Mouse (Mus musculus) urinary bladder, postnatal 10 days (tissue): ENCODE results near the gene Tas2r122.
"Not testable (repeated sequence)": the region's sequence is repeated elsewhere in the genome, so short reads cannot be mapped to it uniquely, and the experiment has no call there.

Source experiments
- DNase-seq: peaks from one replicate; pipeline ENCODE4 v3.0.0; 2022; ENCODE audit warnings: low spot score

Gene Tas2r122

DNA sequence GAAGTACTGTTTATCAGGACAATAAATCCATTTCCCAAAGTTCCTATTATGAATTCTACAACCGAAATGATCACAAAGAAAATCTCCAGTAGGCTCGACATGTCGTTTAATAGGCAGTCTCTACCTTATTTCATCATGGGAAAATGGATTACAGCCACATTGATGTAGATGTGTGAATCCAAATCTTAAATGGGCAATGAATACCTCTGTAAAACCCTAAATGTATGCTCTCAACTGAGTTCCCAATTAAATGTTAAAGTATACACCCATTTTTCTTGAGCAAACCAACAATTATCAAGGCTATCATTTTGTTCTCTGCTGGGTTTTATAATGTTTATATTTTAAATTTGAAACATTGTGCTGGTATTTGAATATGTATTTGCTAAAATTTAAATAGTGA is at the start of gene Tas2r122:
TSS of gene Tas2r122 (minus strand) at position 101 of the 400 bp plus-strand sequence.
- DNase-seq: no peak

DNA sequence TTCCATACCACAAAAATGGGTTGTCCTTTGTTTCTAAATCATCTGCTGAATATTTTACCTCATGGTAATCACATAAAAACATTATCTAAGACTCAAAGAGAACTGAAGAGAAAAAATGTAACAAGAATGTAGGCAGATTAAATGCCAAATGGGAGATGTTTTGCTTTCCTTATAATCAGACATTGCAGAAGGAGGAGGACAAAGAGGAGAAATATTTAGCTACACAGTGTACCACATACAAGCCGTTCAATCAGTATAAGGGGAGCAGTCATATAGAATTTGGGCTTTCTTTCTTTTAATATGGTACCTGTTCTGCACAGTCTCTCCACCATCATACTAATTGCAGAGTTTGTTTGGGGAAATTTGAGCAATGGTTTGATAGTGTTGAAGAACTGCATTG is 42.7 kb upstream of the Tas2r122 start, which contains the start of gene Tas2r124:
TSS of gene Tas2r124 (plus strand) at position 301 of the 400 bp plus-strand sequence.
- no peak for DNase-seq

DNA sequence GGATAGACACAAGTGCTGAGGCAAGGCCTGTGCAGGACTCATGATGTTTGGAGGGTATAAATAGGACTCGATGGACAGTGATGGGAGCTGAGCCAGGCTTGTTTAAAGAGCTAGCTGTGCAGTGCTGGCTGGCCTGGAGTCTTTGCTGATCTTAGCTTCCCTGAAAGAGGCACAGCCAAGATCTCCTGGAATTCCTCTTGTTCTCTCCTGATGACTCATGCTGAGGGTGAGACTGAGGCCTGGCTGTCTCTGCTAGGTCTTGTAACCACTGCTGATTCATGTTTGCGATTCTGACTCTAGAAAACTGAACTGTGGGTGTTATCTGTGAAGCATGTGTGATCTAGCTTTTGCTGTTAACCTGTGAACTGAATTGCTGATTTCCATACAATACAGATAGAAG is 38.5 kb upstream of the Tas2r122 start:
- DNase-seq: no peak

DNA sequence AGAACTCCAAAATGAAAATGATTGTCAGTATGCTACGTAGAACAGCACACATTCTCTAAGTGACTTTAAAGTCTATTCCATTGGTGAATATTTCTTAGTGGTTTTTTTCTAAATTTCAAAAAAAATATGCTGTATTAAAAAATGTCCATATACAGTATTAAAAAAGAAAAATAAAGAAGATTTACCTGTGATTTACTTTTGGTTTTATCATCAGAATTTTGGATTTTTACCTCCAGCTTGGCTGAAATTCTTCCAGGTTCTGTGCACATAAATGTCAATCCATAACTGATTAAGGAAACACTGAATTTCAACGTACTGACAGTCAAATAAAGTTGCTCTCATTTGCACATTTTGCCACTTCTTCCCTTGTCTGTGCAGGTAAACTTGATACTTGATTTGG is 26.2 kb upstream of the Tas2r122 start, which contains the start of gene Tas2r115:
TSS of gene Tas2r115 (minus strand) at position 101 of the 400 bp plus-strand sequence.
- no peak for DNase-seq

DNA sequence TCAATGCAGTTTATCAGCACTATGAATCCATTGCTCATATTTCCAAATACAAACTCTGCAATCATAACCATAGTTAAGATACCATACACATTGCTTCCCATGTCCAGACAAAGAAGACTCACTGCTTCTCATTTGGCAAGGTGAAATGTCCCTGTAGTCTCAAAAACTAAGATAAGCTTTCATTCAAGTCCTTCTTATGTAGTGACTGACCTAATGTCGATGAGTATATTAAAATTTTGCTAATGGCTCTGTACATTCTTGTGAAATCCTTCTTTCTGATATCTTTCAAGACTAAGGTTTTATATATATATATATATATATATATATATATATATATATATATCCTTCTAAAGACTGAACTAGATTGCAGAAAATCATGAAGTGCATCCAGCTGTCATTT is 10.8 kb downstream of the Tas2r122 start, which contains the start of gene Tas2r121:
TSS of gene Tas2r121 (minus strand) at position 101 of the 400 bp plus-strand sequence.
- DNase-seq: no peak

DNA sequence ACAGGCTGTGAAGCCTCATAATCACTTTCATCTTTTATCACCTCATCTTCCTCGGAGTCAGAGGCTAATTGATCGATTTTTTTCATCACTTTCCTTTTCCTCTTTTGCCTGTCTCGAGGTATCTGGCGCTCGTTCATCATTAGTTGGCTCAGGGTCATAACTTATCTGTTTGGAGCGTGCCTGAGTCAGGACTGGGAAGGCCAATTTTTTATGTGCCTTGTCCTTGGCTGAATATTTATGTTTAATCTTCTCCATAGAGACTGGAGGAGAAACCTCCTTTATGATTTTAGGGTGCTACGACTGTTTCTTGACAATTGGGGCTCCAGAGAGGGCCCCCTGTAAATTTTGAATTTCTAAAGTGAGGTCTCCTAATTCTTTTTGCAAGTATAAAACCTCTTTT is 20.1 kb downstream of the Tas2r122 start:
- DNase-seq: not testable (repeated sequence)
